Mouse (Mus musculus): Measurements from ENCODE around the gene Hebp1. TPM values are rescaled to one million over a fixed set of nuclear protein-coding genes. Genes with fewer than 3 reads are reported as not detected.

Hebp1 gene
- polyA plus RNA-seq, 2 experiments = 5.9 to 23.2 TPM

- no peaks in the 10 kb centered on the region for H3K36me3 ChIP-seq (ENCODE audit: control insufficient read depth, insufficient read depth, low read length)
- WGBS = 67% methylated on average over 5 of the region's 5 CpGs
- H3K9me3 ChIP-seq (ENCODE audit: control insufficient read depth, low read length) = no peaks in the 10 kb centered on the region
- no peak overlapping the region for H3K4me3 ChIP-seq (replicated peaks; ENCODE audit: low read length)
- 0 out of 2 replicates have a peak, but pooled peaks cover 4% of the 10 kb centered on the region for H3K4me1 ChIP-seq (ENCODE audit: control insufficient read depth, insufficient read depth, low read length)
- no peak for TF ChIP-seq POLR2A (IDR thresholded peaks at IDR 0.05; ENCODE audit: borderline replicate concordance, extremely low read depth, insufficient read depth, insufficient read length)
- no peak overlapping the region for H3K4me2 ChIP-seq (replicated peaks; ENCODE audit: low read depth, low read length, severe bottlenecking)
- ATAC-seq (ENCODE audit: low FRiP score, low read depth) (no peak), DNase-seq (ENCODE audit: low spot score) (no peak)
- no peak overlapping the region for H3K27ac ChIP-seq (replicated peaks; ENCODE audit: low read depth, low read length)
- H3K9ac ChIP-seq (ENCODE audit: low read depth, low read length, severe bottlenecking) = no peak overlapping the region
- H3K27me3 ChIP-seq (ENCODE audit: control insufficient read depth, insufficient read depth, low read length) = no peaks in the 10 kb centered on the region
Measured at GRCm38 (mm10) chr6:135166712-135167111, 31.1 kb downstream of the Hebp1 start.

GRCm38 (mm10) chr6:135166262-135166661 is 31.6 kb downstream of the Hebp1 start:
- Histone ChIP-seq H3K4me3 (replicated peaks; ENCODE audit: low read length) (no peak overlapping the region), H3K4me2 (replicated peaks; ENCODE audit: low read depth, low read length, severe bottlenecking) (no peak overlapping the region), H3K27me3 (ENCODE audit: control insufficient read depth, insufficient read depth, low read length) (no peaks in the 10 kb centered on the region), H3K9ac (ENCODE audit: low read depth, low read length, severe bottlenecking) (no peak overlapping the region), H3K9me3 (ENCODE audit: control insufficient read depth, low read length) (no peaks in the 10 kb centered on the region), H3K27ac (replicated peaks; ENCODE audit: low read depth, low read length) (no peak overlapping the region), H3K36me3 (ENCODE audit: control insufficient read depth, insufficient read depth, low read length) (no peaks in the 10 kb centered on the region), H3K4me1 (ENCODE audit: control insufficient read depth, insufficient read depth, low read length) (0 out of 2 replicates have a peak, but pooled peaks cover 4% of the 10 kb centered on the region)
- 97% methylated on average over 3 of the region's 3 CpGs for WGBS
- DNase-seq (ENCODE audit: low spot score) = no peak
- ATAC-seq (ENCODE audit: low FRiP score, low read depth) = no peak
- TF ChIP-seq POLR2A (IDR thresholded peaks at IDR 0.05; ENCODE audit: borderline replicate concordance, extremely low read depth, insufficient read depth, insufficient read length) = no peak

- DNase-seq (ENCODE audit: low spot score) (no peak), ATAC-seq (ENCODE audit: low FRiP score, low read depth) (no peak)
- no peaks in the 10 kb centered on the region for H3K9me3 ChIP-seq (ENCODE audit: control insufficient read depth, low read length)
- H3K4me3 ChIP-seq (replicated peaks; ENCODE audit: low read length) = no peak overlapping the region
- 66% methylated on average over 2 of the region's 2 CpGs for WGBS
- H3K9ac ChIP-seq (ENCODE audit: low read depth, low read length, severe bottlenecking) = no peak overlapping the region
- no peak overlapping the region for H3K4me2 ChIP-seq (replicated peaks; ENCODE audit: low read depth, low read length, severe bottlenecking)
- H3K4me1 ChIP-seq (ENCODE audit: control insufficient read depth, insufficient read depth, low read length) = 0 out of 2 replicates have a peak, but pooled peaks cover 4% of the 10 kb centered on the region
- no peaks in the 10 kb centered on the region for H3K27me3 ChIP-seq (ENCODE audit: control insufficient read depth, insufficient read depth, low read length)
- TF ChIP-seq POLR2A (IDR thresholded peaks at IDR 0.05; ENCODE audit: borderline replicate concordance, extremely low read depth, insufficient read depth, insufficient read length) = no peak
- no peak overlapping the region for H3K27ac ChIP-seq (replicated peaks; ENCODE audit: low read depth, low read length)
- no peaks in the 10 kb centered on the region for H3K36me3 ChIP-seq (ENCODE audit: control insufficient read depth, insufficient read depth, low read length)
Measured at GRCm38 (mm10) chr6:135165706-135166105, 32.1 kb downstream of the Hebp1 start.

- no peak overlapping the region for H3K27ac ChIP-seq (replicated peaks; ENCODE audit: low read depth, low read length)
- no peak overlapping the region for H3K9ac ChIP-seq (ENCODE audit: low read depth, low read length, severe bottlenecking)
- H3K4me3 ChIP-seq (replicated peaks; ENCODE audit: low read length) = no peak overlapping the region
- DNase-seq (ENCODE audit: low spot score) (no peak), ATAC-seq (ENCODE audit: low FRiP score, low read depth) (no peak)
- no peaks in the 10 kb centered on the region for H3K9me3 ChIP-seq (ENCODE audit: control insufficient read depth, low read length)
- 69% methylated on average over 3 of the region's 3 CpGs for WGBS
- TF ChIP-seq POLR2A (IDR thresholded peaks at IDR 0.05; ENCODE audit: borderline replicate concordance, extremely low read depth, insufficient read depth, insufficient read length) = no peak
- 0 out of 2 replicates have a peak, but pooled peaks cover 4% of the 10 kb centered on the region for H3K4me1 ChIP-seq (ENCODE audit: control insufficient read depth, insufficient read depth, low read length)
- no peaks in the 10 kb centered on the region for H3K27me3 ChIP-seq (ENCODE audit: control insufficient read depth, insufficient read depth, low read length)
- no peaks in the 10 kb centered on the region for H3K36me3 ChIP-seq (ENCODE audit: control insufficient read depth, insufficient read depth, low read length)
- H3K4me2 ChIP-seq (replicated peaks; ENCODE audit: low read depth, low read length, severe bottlenecking) = no peak overlapping the region
Measured at GRCm38 (mm10) chr6:135165191-135165590, 32.6 kb downstream of the Hebp1 start.

GRCm38 (mm10) chr6:135162861-135163260 is 35.0 kb downstream of the Hebp1 start:
- no peaks in the 10 kb centered on the region for H3K9me3 ChIP-seq (ENCODE audit: control insufficient read depth, low read length)
- WGBS = 74% methylated on average over 4 of the region's 4 CpGs
- no peak overlapping the region for H3K9ac ChIP-seq (ENCODE audit: low read depth, low read length, severe bottlenecking)
- no peak overlapping the region for H3K4me3 ChIP-seq (replicated peaks; ENCODE audit: low read length)
- no peak for TF ChIP-seq POLR2A (IDR thresholded peaks at IDR 0.05; ENCODE audit: borderline replicate concordance, extremely low read depth, insufficient read depth, insufficient read length)
- no peak for ATAC-seq (ENCODE audit: low FRiP score, low read depth)
- H3K4me2 ChIP-seq (replicated peaks; ENCODE audit: low read depth, low read length, severe bottlenecking) = no peak overlapping the region
- H3K27ac ChIP-seq (replicated peaks; ENCODE audit: low read depth, low read length) = no peak overlapping the region
- H3K27me3 ChIP-seq (ENCODE audit: control insufficient read depth, insufficient read depth, low read length) = no peaks in the 10 kb centered on the region
- DNase-seq (ENCODE audit: low spot score) = no peak
- H3K36me3 ChIP-seq (ENCODE audit: control insufficient read depth, insufficient read depth, low read length) = no peaks in the 10 kb centered on the region
- no peaks in the 10 kb centered on the region for H3K4me1 ChIP-seq (ENCODE audit: control insufficient read depth, insufficient read depth, low read length)

- Histone ChIP-seq H3K4me1 (ENCODE audit: control insufficient read depth, insufficient read depth, low read length) (no peaks in the 10 kb centered on the region), H3K27ac (replicated peaks; ENCODE audit: low read depth, low read length) (no peak overlapping the region), H3K4me2 (replicated peaks; ENCODE audit: low read depth, low read length, severe bottlenecking) (no peak overlapping the region), H3K27me3 (ENCODE audit: control insufficient read depth, insufficient read depth, low read length) (no peaks in the 10 kb centered on the region), H3K4me3 (replicated peaks; ENCODE audit: low read length) (no peak overlapping the region), H3K9me3 (ENCODE audit: control insufficient read depth, low read length) (no peaks in the 10 kb centered on the region), H3K36me3 (ENCODE audit: control insufficient read depth, insufficient read depth, low read length) (no peaks in the 10 kb centered on the region), H3K9ac (ENCODE audit: low read depth, low read length, severe bottlenecking) (no peak overlapping the region)
- DNase-seq (ENCODE audit: low spot score) (no peak), ATAC-seq (ENCODE audit: low FRiP score, low read depth) (no peak)
- TF ChIP-seq POLR2A (IDR thresholded peaks at IDR 0.05; ENCODE audit: borderline replicate concordance, extremely low read depth, insufficient read depth, insufficient read length) = no peak
- WGBS = 88% methylated on average over 3 of the region's 3 CpGs
Measured at GRCm38 (mm10) chr6:135162311-135162710, 35.5 kb downstream of the Hebp1 start.

Data from limb, embryonic 14.5 days (tissue).